Mouse (Mus musculus): ENCODE data around the gene Cdc16.
"Not testable (repeated sequence)": the region's sequence is repeated elsewhere in the genome, so short reads cannot be mapped to it uniquely, and the experiment has no call there.

The Cdc16 gene

GRCm38 (mm10) chr8:13756982-13757804 lies at the start of gene Cdc16:
Gene Cdc16 (plus strand): TSS chr8:13757676.
- DNase-seq (ENCODE audit: low spot score in 2 of 2), result peak; percentile 73 to 84

GRCm38 (mm10) chr8:13708514-13708913 lies 49.0 kb upstream of the Cdc16 start:
- no peak for DNase-seq (ENCODE audit: low spot score in 2 of 2)

- no peak for DNase-seq (ENCODE audit: low spot score in 2 of 2)
Observed at GRCm38 (mm10) chr8:13718980-13719379, 38.5 kb upstream of the Cdc16 start.

GRCm38 (mm10) chr8:13725722-13726121 lies 31.8 kb upstream of the Cdc16 start:
- DNase-seq (ENCODE audit: low spot score in 2 of 2), result peak; percentile 39 to 66

GRCm38 (mm10) chr8:13727469-13728094 lies 29.9 kb upstream of the Cdc16 start:
- DNase-seq (ENCODE audit: low spot score in 2 of 2), result no peak

- DNase-seq (ENCODE audit: low spot score in 2 of 2), result no peak
Observed at GRCm38 (mm10) chr8:13740323-13740770, 17.1 kb upstream of the Cdc16 start.

GRCm38 (mm10) chr8:13740817-13741613 lies 16.5 kb upstream of the Cdc16 start:
- no peak for DNase-seq (ENCODE audit: low spot score in 2 of 2)

GRCm38 (mm10) chr8:13746212-13746611 lies 11.3 kb upstream of the Cdc16 start:
- not testable (repeated sequence) for DNase-seq (ENCODE audit: low spot score in 2 of 2)

- no peak for DNase-seq (ENCODE audit: low spot score in 2 of 2)
Observed at GRCm38 (mm10) chr8:13747626-13748025, 9.8 kb upstream of the Cdc16 start.

- peak; percentile 75 to 82 for DNase-seq (ENCODE audit: low spot score in 2 of 2)
Observed at GRCm38 (mm10) chr8:13753680-13754079, 3.8 kb upstream of the Cdc16 start.

GRCm38 (mm10) chr8:13756480-13756879 lies 996 bp upstream of the Cdc16 start:
- DNase-seq (ENCODE audit: low spot score in 2 of 2), result no peak

GRCm38 (mm10) chr8:13757805-13758727 lies 590 bp downstream of the Cdc16 start:
- DNase-seq (ENCODE audit: low spot score in 2 of 2), result peak; percentile 43 to 49

GRCm38 (mm10) chr8:13769206-13769605 lies 11.7 kb downstream of the Cdc16 start:
- no peak for DNase-seq (ENCODE audit: low spot score in 2 of 2)

GRCm38 (mm10) chr8:13780536-13780935 lies 23.1 kb downstream of the Cdc16 start:
- no peak for DNase-seq (ENCODE audit: low spot score in 2 of 2)

- peak; percentile 89 to 93 for DNase-seq (ENCODE audit: low spot score in 2 of 2)
Observed at GRCm38 (mm10) chr8:13785250-13785763, 27.8 kb downstream of the Cdc16 start, which contains the start of gene Upf3a. Gene Upf3a (plus strand): TSS chr8:13785615.

- peak; percentile 92 to 95 for DNase-seq (ENCODE audit: low spot score in 2 of 2)
Observed at GRCm38 (mm10) chr8:13785764-13786299, 28.4 kb downstream of the Cdc16 start.

GRCm38 (mm10) chr8:13789606-13790005 lies 32.1 kb downstream of the Cdc16 start:
- DNase-seq (ENCODE audit: low spot score in 2 of 2), result no peak

GRCm38 (mm10) chr8:13793097-13793745 lies 35.7 kb downstream of the Cdc16 start:
- DNase-seq (ENCODE audit: low spot score in 2 of 2), result no peak

- DNase-seq (ENCODE audit: low spot score in 2 of 2), result no peak
Observed at GRCm38 (mm10) chr8:13793746-13794101, 36.2 kb downstream of the Cdc16 start.

- no peak for DNase-seq (ENCODE audit: low spot score in 2 of 2)
Observed at GRCm38 (mm10) chr8:13797676-13798075, 40.2 kb downstream of the Cdc16 start.
